Mouse (Mus musculus) megakaryocyte-erythroid progenitor cell, adult 5 weeks (primary cell): ENCODE data around the gene Eif1ad. TPM values are rescaled to one million over a fixed set of nuclear protein-coding genes. Genes with fewer than 3 reads are reported as not detected.

ENCODE experiments used
- polyA plus RNA-seq: library from polyadenylated mRNA; stranded (reverse); fragments of >175 nt; gene quantifications from 2 replicates; pipeline ENCODE4 v1.2.3, GENCODE M21; 2012

Eif1ad gene
- polyA plus RNA-seq, result 80.0 and 86.0 TPM in 2 replicates

DNA sequence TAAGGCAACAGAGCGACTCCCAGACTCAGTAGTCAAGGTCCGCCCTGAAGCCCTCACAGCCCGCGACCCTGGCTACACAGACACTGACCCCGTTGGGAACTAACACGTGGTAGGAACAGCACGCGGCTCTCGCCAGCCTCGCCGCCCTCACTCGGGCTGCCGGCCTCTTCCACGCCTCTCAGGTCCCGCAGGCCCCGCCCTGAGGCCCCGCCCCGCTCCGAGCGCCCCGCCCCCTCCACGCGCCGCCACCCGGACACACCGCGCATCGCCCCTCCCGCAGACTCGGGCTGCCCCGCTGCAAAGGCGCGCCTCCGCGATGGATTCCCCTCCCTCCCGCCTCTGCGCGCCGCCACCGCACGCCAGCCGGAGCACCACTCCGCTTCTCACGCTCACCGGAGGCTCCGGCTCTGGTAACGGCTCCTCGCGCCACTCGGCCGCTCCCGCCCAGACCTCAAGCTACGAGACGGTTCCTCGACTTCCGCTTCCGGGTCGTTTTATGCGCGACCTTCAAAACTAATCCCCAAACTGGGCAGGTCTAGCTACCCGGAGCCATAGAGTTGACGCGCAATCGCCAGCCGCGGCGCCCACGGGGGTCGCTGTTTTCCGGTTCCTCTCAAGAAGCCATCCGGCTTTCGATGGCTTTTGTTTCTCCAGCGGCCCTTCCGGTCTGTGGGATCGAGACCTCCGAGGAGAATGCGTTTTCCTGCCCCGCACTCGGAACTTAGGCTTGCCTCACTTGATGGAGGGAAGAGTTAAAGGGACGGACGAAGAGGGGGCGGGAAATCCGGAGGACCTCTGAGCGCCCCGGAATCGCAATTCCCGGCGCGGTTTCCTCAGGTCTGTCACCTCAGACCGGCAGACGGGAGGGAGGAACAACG is at the start of gene Eif1ad:
TSS of gene Eif1ad (plus strand) at position 567 of the 878 bp plus-strand sequence.

DNA sequence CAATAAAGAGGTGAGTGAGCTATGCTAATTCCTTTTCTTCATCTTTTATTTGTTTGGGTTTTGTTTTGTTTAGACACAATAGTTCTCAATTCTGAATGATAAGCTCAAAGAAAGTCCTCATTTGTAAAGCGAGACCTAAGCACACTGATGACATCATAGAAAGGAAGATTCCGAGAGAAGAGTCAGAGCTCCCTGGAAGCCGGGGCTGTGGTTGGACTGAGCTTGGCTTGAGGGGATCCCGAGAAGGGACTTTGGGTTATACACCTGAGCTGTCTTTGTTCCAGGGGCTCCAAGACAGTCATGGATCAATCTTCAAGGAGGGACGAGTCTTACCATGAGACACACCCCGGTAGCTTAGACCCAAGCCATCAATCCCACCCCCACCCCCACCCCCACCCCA is 31.1 kb upstream of the Eif1ad start, which contains the start of gene Catsper1:
TSS of gene Catsper1 (plus strand) at position 301 of the 400 bp plus-strand sequence.

DNA sequence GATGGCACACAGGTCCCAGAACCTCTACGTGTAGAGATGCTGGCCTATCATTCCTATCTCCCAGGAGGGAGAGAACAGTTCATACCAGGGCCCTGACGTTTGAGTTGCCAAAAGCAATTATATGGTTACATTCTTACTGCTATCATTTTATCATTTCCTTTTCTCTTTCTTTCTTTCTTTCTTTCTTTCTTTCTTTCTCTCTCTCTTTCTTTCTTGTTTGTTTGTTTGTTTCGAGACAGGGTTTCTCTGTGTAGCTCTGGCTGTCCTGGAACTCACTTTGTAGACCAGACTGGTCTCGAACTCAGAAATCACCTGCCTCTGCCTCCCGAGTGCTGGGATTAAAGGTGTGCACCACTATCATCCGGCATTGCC is 17.1 kb upstream of the Eif1ad start, which contains the start of gene Cst6:
TSS of gene Cst6 (minus strand) at position 73 of the 372 bp plus-strand sequence.

DNA sequence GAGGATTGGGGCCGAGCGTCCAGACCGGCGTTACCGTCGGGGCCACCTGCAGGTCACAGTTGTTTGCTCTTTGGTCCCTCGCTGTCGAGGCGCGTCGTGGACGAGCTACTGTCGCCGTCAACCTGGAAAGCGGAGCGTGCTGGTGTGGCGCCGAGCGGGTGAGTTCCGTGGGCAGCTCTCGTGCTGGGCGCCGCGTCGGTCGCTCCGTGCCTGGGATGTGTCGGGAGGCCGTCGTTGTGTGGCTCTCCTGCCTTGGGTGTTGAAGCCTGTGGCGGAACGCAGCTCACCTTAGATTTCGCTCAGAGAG is 465 bp downstream of the Eif1ad start, which contains the start of gene Banf1:
TSS of gene Banf1 (minus strand) at position 116 of the 307 bp plus-strand sequence.

DNA sequence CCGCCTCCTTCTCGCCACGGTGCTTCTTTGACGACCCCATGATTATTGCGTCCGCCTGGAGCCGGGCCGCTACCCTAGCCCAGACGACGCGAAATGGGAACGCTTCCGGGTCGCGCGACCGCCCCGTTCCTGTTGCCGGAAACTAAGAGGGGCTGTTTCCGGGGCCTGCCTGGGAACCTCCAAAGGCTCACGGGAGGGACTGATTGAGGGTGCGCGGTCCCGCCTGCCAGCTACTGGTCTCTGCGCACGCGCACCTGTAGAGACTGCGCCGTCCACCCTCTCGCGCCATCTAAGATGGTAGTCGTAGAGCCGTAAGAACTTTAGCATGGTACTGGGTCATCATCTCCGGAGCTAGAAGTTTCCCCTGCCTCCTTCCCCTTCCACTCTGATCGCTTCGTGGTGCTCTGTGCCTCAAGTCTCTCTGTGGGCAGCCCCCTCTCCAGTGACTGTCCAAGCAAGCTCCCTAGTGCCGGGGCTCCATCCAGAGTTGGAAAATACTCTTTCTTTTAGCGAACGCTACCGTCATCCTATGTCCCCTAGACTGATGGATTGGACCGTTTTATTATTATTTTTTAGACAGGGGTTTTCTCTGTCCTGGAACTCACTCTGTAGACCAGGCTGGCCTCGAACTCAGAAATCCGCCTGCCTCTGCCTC is 22.2 kb downstream of the Eif1ad start, which contains the start of gene Sart1:
TSS of gene Sart1 (minus strand) at position 116 of the 655 bp plus-strand sequence.

DNA sequence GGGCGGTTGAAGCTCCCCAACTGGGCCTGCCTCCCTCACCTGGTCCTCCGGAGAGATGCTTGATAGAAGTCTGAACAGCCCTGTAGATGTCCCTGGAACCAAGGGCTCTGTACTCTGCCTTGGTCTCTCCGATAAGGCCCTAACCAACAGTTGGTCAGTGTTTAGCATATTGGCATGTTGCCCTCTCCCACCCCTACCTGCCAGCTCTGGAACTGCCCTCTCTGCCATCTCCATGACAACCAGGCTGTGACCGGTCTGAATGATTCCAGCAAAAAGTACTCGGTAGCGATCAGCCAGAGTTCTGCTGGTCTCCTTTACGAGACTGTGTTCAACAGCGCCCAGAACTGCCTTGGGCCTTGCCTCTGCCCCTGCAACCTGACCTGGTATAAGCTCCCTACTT is 35.8 kb downstream of the Eif1ad start, which contains the start of gene Tsga10ip:
TSS of gene Tsga10ip (minus strand) at position 234 of the 400 bp plus-strand sequence.

Other genes with a start within 250 kb of the Eif1ad start
- gene Klc2, start 248.2 kb upstream of the Eif1ad start, polyA plus RNA-seq, result 22.7 and 28.8 TPM in 2 replicates
- 28.6 and 34.9 TPM in 2 replicates for gene Pacs1, start 93.6 kb upstream of the Eif1ad start, polyA plus RNA-seq
- gene Sf3b2, start 71.3 kb upstream of the Eif1ad start, polyA plus RNA-seq, result 327 and 332 TPM in 2 replicates
- not detected in 2 replicates for gene Gal3st3, start 68.4 kb upstream of the Eif1ad start, polyA plus RNA-seq
- not detected in 2 replicates for gene Catsper1, start 31.0 kb upstream of the Eif1ad start, polyA plus RNA-seq
- 0.10 and 0.16 TPM in 2 replicates for gene Cst6, start 17.2 kb upstream of the Eif1ad start, polyA plus RNA-seq
- gene Banf1, start 427 bp downstream of the Eif1ad start, polyA plus RNA-seq, result 239 and 280 TPM in 2 replicates
- 170 and 280 TPM in 2 replicates for gene Sart1, start 22.0 kb downstream of the Eif1ad start, polyA plus RNA-seq
- 0.61 and 1.2 TPM in 2 replicates for gene Tsga10ip, start 35.8 kb downstream of the Eif1ad start, polyA plus RNA-seq
- 476 and 605 TPM in 2 replicates for gene Drap1, start 58.2 kb downstream of the Eif1ad start, polyA plus RNA-seq
- gene AI837181, start 58.4 kb downstream of the Eif1ad start, polyA plus RNA-seq, result 69.9 and 80.4 TPM in 2 replicates
- 24.1 and 26.4 TPM in 2 replicates for gene Fosl1, start 80.8 kb downstream of the Eif1ad start, polyA plus RNA-seq
- 11.6 and 13.9 TPM in 2 replicates for gene Ccdc85b, start 91.2 kb downstream of the Eif1ad start, polyA plus RNA-seq
- 133 and 139 TPM in 2 replicates for gene Fibp, start 93.9 kb downstream of the Eif1ad start, polyA plus RNA-seq
- 0.66 and 0.91 TPM in 2 replicates for gene Ctsw, start 101.8 kb downstream of the Eif1ad start, polyA plus RNA-seq
- 0.29 and 0.65 TPM in 2 replicates for gene Efemp2, start 107.2 kb downstream of the Eif1ad start, polyA plus RNA-seq
- 35.9 and 39.4 TPM in 2 replicates for gene Mus81, start 121.7 kb downstream of the Eif1ad start, polyA plus RNA-seq
- 937 and 1,300 TPM in 2 replicates for gene Cfl1, start 123.7 kb downstream of the Eif1ad start, polyA plus RNA-seq
- gene 1700020D05Rik, start 137.0 kb downstream of the Eif1ad start, polyA plus RNA-seq, result 0.09 and 0.13 TPM in 2 replicates
- gene Snx32, start 143.8 kb downstream of the Eif1ad start, polyA plus RNA-seq, result 1.4 and 1.8 TPM in 2 replicates
- gene Ovol1, start 193.9 kb downstream of the Eif1ad start, polyA plus RNA-seq, result 0.15 and 0.43 TPM in 2 replicates
- 13.8 and 24.3 TPM in 2 replicates for gene Ap5b1, start 201.3 kb downstream of the Eif1ad start, polyA plus RNA-seq
- 428 and 481 TPM in 2 replicates for gene Rnaseh2c, start 235.1 kb downstream of the Eif1ad start, polyA plus RNA-seq
- gene Kat5, start 243.5 kb downstream of the Eif1ad start, polyA plus RNA-seq, result 72.7 and 88.5 TPM in 2 replicates